ENCODE assay signal across 27 mouse cellular contexts in the genomic region with DNA sequence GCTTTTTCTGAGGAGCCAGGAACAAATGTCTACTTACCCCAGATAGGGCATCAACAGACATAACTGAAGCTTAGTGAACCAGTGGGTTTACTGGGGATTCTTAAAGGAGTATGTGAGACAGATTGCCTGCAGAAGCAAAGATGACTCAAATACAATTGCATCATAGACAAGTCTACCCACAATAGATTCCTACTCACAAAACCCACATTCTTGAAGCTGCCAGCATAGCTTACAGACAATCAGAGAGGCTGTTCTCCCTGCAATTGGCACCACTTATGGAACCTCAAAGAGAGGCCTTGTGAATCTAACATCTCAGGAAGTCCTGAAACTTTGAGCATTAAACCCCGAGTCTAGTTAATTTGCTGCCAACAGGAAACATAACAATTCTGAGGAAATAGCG.
DNase-seq lines count a peak whose midpoint lies in the region; ATAC-seq and TF ChIP-seq lines count a peak whose summit lies in the region.
"Had no signal": no experiment of that assay in that cellular context is flagged by ENCODE, and none has a peak within 500 bp of the region (broad histone marks: within the 10 kb centered on the region; RNA-seq: fewer than 3 reads in every experiment).

No protein-coding gene starts in this region.

- TF ChIP-seq CTCF in kidney, postnatal 0 days (IDR thresholded peaks at IDR 0.05; ENCODE audit: low read depth): no peak
- no peak for TF ChIP-seq CTCF in Patski (IDR thresholded peaks at IDR 0.05)
- TF ChIP-seq CTCF in stomach, postnatal 0 days (IDR thresholded peaks at IDR 0.05; ENCODE audit: low read depth): no peak

- peak; percentile 2 for DNase-seq in kidney, postnatal 0 days (ENCODE audit: low spot score)
- DNase-seq in kidney, postnatal 4 days: no peak
- DNase-seq in 3T3-L1 (ENCODE audit: low read depth, low spot score): peak; percentile 77
- DNase-seq in Patski (ENCODE audit: low read depth, low spot score): peak; percentile 69
- DNase-seq in gastrocnemius, postnatal 4 days (ENCODE audit: low spot score in 2 of 2): no peak
- no peak for DNase-seq in stomach, postnatal 0 days (ENCODE audit: low spot score)
- DNase-seq: adrenal gland, postnatal 10 days; adrenal gland, postnatal 36 days; cerebellum, adult 11 months; cerebellum, adult 2 months; cerebellum, adult 9-11 months; cerebellum, postnatal 25 days; gastrocnemius, postnatal 25 days; heart, adult 2 months; heart, postnatal 14 days; heart, postnatal 4 days had no signal

- 66% methylated on average over 2 of the region's 2 CpGs for WGBS in kidney, postnatal 0 days
- WGBS in stomach, postnatal 0 days: 68% methylated on average over 2 of the region's 2 CpGs

- POLR2A ChIA-PET in Patski (lab: Charles Lee): no interaction called here

- H3K9me3 ChIP-seq in kidney, postnatal 0 days (replicated peaks; ENCODE audit: low read length): no peaks in the 10 kb centered on the region
- no peaks in the 10 kb centered on the region for H3K9me3 ChIP-seq in stomach, postnatal 0 days (ENCODE audit: control insufficient read depth, low read length)
- H3K9me3 ChIP-seq: embryonic facial prominence, embryonic 12.5 days; embryonic facial prominence, embryonic 15.5 days; forebrain, embryonic 13.5 days; heart, embryonic 10.5 days; heart, embryonic 13.5 days had no signal

- H3K36me3 ChIP-seq in kidney, postnatal 0 days (ENCODE audit: insufficient read depth, low read length): no peaks in the 10 kb centered on the region
- H3K36me3 ChIP-seq in stomach, postnatal 0 days (ENCODE audit: control insufficient read depth, insufficient read depth, low read length): no peaks in the 10 kb centered on the region
- H3K36me3 ChIP-seq: embryonic facial prominence, embryonic 12.5 days; embryonic facial prominence, embryonic 15.5 days; heart, embryonic 10.5 days; heart, embryonic 13.5 days had no signal

- no peak overlapping the region for H3K4me3 ChIP-seq in kidney, postnatal 0 days (replicated peaks; ENCODE audit: low read depth, low read length)
- no peak overlapping the region for H3K4me3 ChIP-seq in stomach, postnatal 0 days (ENCODE audit: low read depth, low read length)
- H3K4me3 ChIP-seq: embryonic facial prominence, embryonic 12.5 days; embryonic facial prominence, embryonic 15.5 days; forebrain, embryonic 13.5 days; heart, adult 2 months; heart, embryonic 10.5 days; heart, embryonic 13.5 days had no signal

- no peak overlapping the region for H3K27ac ChIP-seq in kidney, postnatal 0 days
- no peak overlapping the region for H3K27ac ChIP-seq in stomach, postnatal 0 days (replicated peaks)
- H3K27ac ChIP-seq: embryonic facial prominence, embryonic 12.5 days; embryonic facial prominence, embryonic 15.5 days; forebrain, embryonic 13.5 days; heart, adult 2 months; heart, embryonic 10.5 days; heart, embryonic 13.5 days; hindbrain, embryonic 14.5 days; hindbrain, postnatal 0 days had no signal

- H3K27me3 ChIP-seq in kidney, postnatal 0 days (ENCODE audit: insufficient read depth, low read length): no peaks in the 10 kb centered on the region
- H3K27me3 ChIP-seq in Patski: no peaks in the 10 kb centered on the region
- H3K27me3 ChIP-seq in stomach, postnatal 0 days (ENCODE audit: control insufficient read depth, insufficient read depth, low read length): no peaks in the 10 kb centered on the region
- H3K27me3 ChIP-seq: embryonic facial prominence, embryonic 12.5 days; embryonic facial prominence, embryonic 15.5 days; forebrain, embryonic 13.5 days; heart, embryonic 13.5 days had no signal

- H3K4me2 ChIP-seq in kidney, postnatal 0 days (ENCODE audit: low read length): no peak overlapping the region
- H3K4me2 ChIP-seq in stomach, postnatal 0 days (replicated peaks; ENCODE audit: low read depth): no peak overlapping the region
- H3K4me2 ChIP-seq: embryonic facial prominence, embryonic 12.5 days; embryonic facial prominence, embryonic 15.5 days; forebrain, embryonic 13.5 days; heart, embryonic 13.5 days; hindbrain, embryonic 14.5 days had no signal

- TF ChIP-seq EP300 in stomach, postnatal 0 days (optimal IDR thresholded peaks at IDR 0.05): no peak

- CTCF ChIA-PET in Patski (lab: Charles Lee): interaction anchor here (1.0 to 2.0 kb wide), 3 partner anchors 8 to 14 kb away, joined by 3 to 8 read pairs (median 4); no protein-coding TSS in a partner anchor

- ATAC-seq in kidney, postnatal 0 days (replicated peaks; ENCODE audit: low FRiP score, low read depth): no peak
- peak; percentile 99 for ATAC-seq in Patski
- no peak for ATAC-seq in stomach, postnatal 0 days (ENCODE audit: low FRiP score, low TSS enrichment)
- ATAC-seq: CD4-positive, CD25-positive, alpha-beta regulatory T cell, adult 4 months; forebrain, embryonic 13.5 days; forebrain, embryonic 16.5 days; hindbrain, postnatal 0 days; inflammation-experienced regulatory T-cells, adult 6 months; intestine, embryonic 16.5 days had no signal

- in situ Hi-C loops in Patski (cut with MboI; ENCODE audit: low pct_unique_long_range_greater_than_20kb): no loop called here

- H3K4me1 ChIP-seq in kidney, postnatal 0 days (replicated peaks; ENCODE audit: insufficient read depth, low read length): no peaks in the 10 kb centered on the region
- no peaks in the 10 kb centered on the region for H3K4me1 ChIP-seq in stomach, postnatal 0 days (replicated peaks; ENCODE audit: control insufficient read depth, insufficient read depth)
- H3K4me1 ChIP-seq: embryonic facial prominence, embryonic 12.5 days; embryonic facial prominence, embryonic 15.5 days; forebrain, embryonic 13.5 days; heart, embryonic 10.5 days; heart, embryonic 13.5 days had no signal

- no peak overlapping the region for H3K9ac ChIP-seq in kidney, postnatal 0 days (ENCODE audit: low read depth, low read length)
- H3K9ac ChIP-seq in stomach, postnatal 0 days (ENCODE audit: low read length): no peak overlapping the region
- H3K9ac ChIP-seq: embryonic facial prominence, embryonic 12.5 days; embryonic facial prominence, embryonic 15.5 days; forebrain, embryonic 13.5 days; heart, embryonic 13.5 days; hindbrain, embryonic 14.5 days had no signal

Comparison
In these comparisons a context has a peak if more than half of its experiments do, and no peak if none do; other contexts are left out.
1. DNase-seq: peak in kidney, postnatal 0 days (single experiment), 3T3-L1 (single experiment) and Patski (single experiment); none in kidney, postnatal 4 days (0 of 2), gastrocnemius, postnatal 4 days (0 of 2) and stomach, postnatal 0 days (single experiment).